ENCODE assay signal across 36 mouse cellular contexts in genomic region chr10:76569996-76570685, GRCm38 (mm10). TPM values are rescaled to one million over a fixed set of nuclear protein-coding genes. Genes with fewer than 3 reads are reported as not detected.
DNase-seq lines count a peak whose midpoint lies in the region; ATAC-seq and TF ChIP-seq lines count a peak whose summit lies in the region.
"Had no signal": no experiment of that assay in that cellular context is flagged by ENCODE, and none has a peak within 500 bp of the region (broad histone marks: within the 10 kb centered on the region; RNA-seq: fewer than 3 reads in every experiment).

No protein-coding gene starts in this region.

- peak; percentile 41 for DNase-seq in kidney, adult 18-20 months
- DNase-seq in liver, adult 2 months (ENCODE audit: extremely low read depth, low read depth, low spot score), result peak; percentile 94
- DNase-seq in liver, embryonic 11.5 days (ENCODE audit: low spot score), result no peak
- no peak for DNase-seq in ES-E14 (ENCODE audit: low read depth, low spot score)
- DNase-seq: adrenal gland, postnatal 25 days; cerebellum, adult 11-12 months; cerebellum, adult 9-11 months; gastrocnemius, postnatal 36 days; heart, adult 18-20 months; heart, postnatal 4 days; layer of hippocampus, adult 9-11 months; lung, adult 18-20 months; lung, postnatal 4 days; thymus, postnatal 14 days had no signal

- no peak for TF ChIP-seq CTCF in liver, adult 2 months (IDR thresholded peaks at IDR 0.05; ENCODE audit: low read depth, low read length)

- in situ Hi-C loops in ES-E14 (cut with MboI; ENCODE audit: low sequenced_read_pairs in 2 of 2, unreplicated experiment in 2 of 2), result no loop called here

- H3K79me2 ChIP-seq in liver, adult 2 months (ENCODE audit: control insufficient read depth, insufficient read depth, low read length), result no peaks in the 10 kb centered on the region

- no peak overlapping the region for H3K27ac ChIP-seq in kidney, embryonic 15.5 days
- H3K27ac ChIP-seq in liver, adult 2 months (replicated peaks; ENCODE audit: insufficient read depth, low read depth, low read length), result peak overlapping the region; percentile 77
- no peak overlapping the region for H3K27ac ChIP-seq in liver, embryonic 11.5 days (ENCODE audit: low read depth, low read length)
- no peak overlapping the region for H3K27ac ChIP-seq in ES-E14 (ENCODE audit: insufficient read depth, low read depth, low read length, poor library complexity, severe bottlenecking)
- H3K27ac ChIP-seq: embryonic facial prominence, embryonic 13.5 days; forebrain, embryonic 10.5 days; forebrain, embryonic 15.5 days; hindbrain, embryonic 13.5 days; liver, embryonic 12.5 days; midbrain, embryonic 13.5 days; neural tube, embryonic 13.5 days had no signal

- WGBS in kidney, embryonic 15.5 days, result 86% methylated on average over 22 of the region's 22 CpGs
- 34% methylated on average over 22 of the region's 22 CpGs for WGBS in liver, adult 2 months
- WGBS in liver, embryonic 11.5 days, result 84% methylated on average over 22 of the region's 22 CpGs

- no peaks in the 10 kb centered on the region for H3K4me1 ChIP-seq in kidney, embryonic 15.5 days
- H3K4me1 ChIP-seq in liver, adult 2 months (ENCODE audit: control insufficient read depth, insufficient read depth, low read length), result peaks cover 23% of the 10 kb centered on the region
- H3K4me1 ChIP-seq in liver, embryonic 11.5 days (replicated peaks; ENCODE audit: control insufficient read depth, insufficient read depth, low read length), result no peaks in the 10 kb centered on the region
- H3K4me1 ChIP-seq in ES-E14 (ENCODE audit: control insufficient read depth in 2 of 2, insufficient read depth in 2 of 2, low read length in 2 of 2, poor library complexity in 1 of 2), result peaks cover 0 to 7% of the 10 kb centered on the region in 2 experiments; a peak in 1 of 4 replicates
- H3K4me1 ChIP-seq: embryonic facial prominence, embryonic 13.5 days; forebrain, embryonic 15.5 days; heart, embryonic 12.5 days; hindbrain, embryonic 13.5 days; liver, embryonic 12.5 days; midbrain, embryonic 13.5 days; neural tube, embryonic 13.5 days had no signal

- no peak overlapping the region for H3K4me3 ChIP-seq in kidney, embryonic 15.5 days (replicated peaks)
- H3K4me3 ChIP-seq in liver, adult 2 months (ENCODE audit: insufficient read depth, low read depth, low read length), result peak overlapping the region; percentile 63
- H3K4me3 ChIP-seq in liver, embryonic 11.5 days (ENCODE audit: low read depth, low read length), result no peak overlapping the region
- peak overlapping the region; percentile 10 to 63 for H3K4me3 ChIP-seq in ES-E14 (ENCODE audit: insufficient read depth in 1 of 2, low read depth in 1 of 2, low read length in 2 of 2, poor library complexity in 1 of 2, severe bottlenecking in 1 of 2)
- H3K4me3 ChIP-seq: embryonic facial prominence, embryonic 13.5 days; forebrain, embryonic 10.5 days; forebrain, embryonic 15.5 days; heart, embryonic 12.5 days; hindbrain, embryonic 13.5 days; liver, embryonic 12.5 days; midbrain, embryonic 13.5 days; neural tube, embryonic 13.5 days had no signal

- no peak overlapping the region for H3K4me2 ChIP-seq in kidney, embryonic 15.5 days
- H3K4me2 ChIP-seq in liver, embryonic 11.5 days, result no peak overlapping the region
- H3K4me2 ChIP-seq: embryonic facial prominence, embryonic 13.5 days; forebrain, embryonic 15.5 days; heart, embryonic 12.5 days; hindbrain, embryonic 13.5 days; liver, embryonic 12.5 days; midbrain, embryonic 13.5 days; neural tube, embryonic 13.5 days had no signal

- H3K9ac ChIP-seq in kidney, embryonic 15.5 days, result no peak overlapping the region
- H3K9ac ChIP-seq in liver, adult 2 months (ENCODE audit: low read depth, low read length), result peak overlapping the region; percentile 72
- H3K9ac ChIP-seq in liver, embryonic 11.5 days (ENCODE audit: low read depth, low read length), result no peak overlapping the region
- peak overlapping the region; percentile 20; the same call in 1 of the 2 replicates for H3K9ac ChIP-seq in ES-E14 (ENCODE audit: insufficient read depth, low read depth, low read length, poor library complexity, severe bottlenecking)
- H3K9ac ChIP-seq: embryonic facial prominence, embryonic 13.5 days; forebrain, embryonic 15.5 days; heart, embryonic 12.5 days; hindbrain, embryonic 13.5 days; liver, embryonic 12.5 days; midbrain, embryonic 13.5 days; neural tube, embryonic 13.5 days had no signal

- H3K9me3 ChIP-seq in kidney, embryonic 15.5 days (replicated peaks), result no peaks in the 10 kb centered on the region
- no peaks in the 10 kb centered on the region for H3K9me3 ChIP-seq in liver, embryonic 11.5 days (ENCODE audit: control insufficient read depth, low read length)
- H3K9me3 ChIP-seq in ES-E14 (ENCODE audit: control insufficient read depth, insufficient read depth, low read depth, low read length), result no peaks in the 10 kb centered on the region
- H3K9me3 ChIP-seq: embryonic facial prominence, embryonic 13.5 days; forebrain, embryonic 10.5 days; forebrain, embryonic 15.5 days; hindbrain, embryonic 13.5 days; liver, embryonic 12.5 days; midbrain, embryonic 13.5 days; neural tube, embryonic 13.5 days had no signal

- H3K27me3 ChIP-seq in kidney, embryonic 15.5 days, result no peaks in the 10 kb centered on the region
- no peaks in the 10 kb centered on the region for H3K27me3 ChIP-seq in liver, adult 2 months (ENCODE audit: control insufficient read depth, insufficient read depth, low read length)
- H3K27me3 ChIP-seq in liver, embryonic 11.5 days (replicated peaks; ENCODE audit: control insufficient read depth, insufficient read depth, low read length), result no peaks in the 10 kb centered on the region
- H3K27me3 ChIP-seq: embryonic facial prominence, embryonic 13.5 days; forebrain, embryonic 15.5 days; heart, embryonic 12.5 days; hindbrain, embryonic 13.5 days; liver, embryonic 12.5 days; midbrain, embryonic 13.5 days; neural tube, embryonic 13.5 days had no signal

- H3K36me3 ChIP-seq in kidney, embryonic 15.5 days, result no peaks in the 10 kb centered on the region
- H3K36me3 ChIP-seq in liver, adult 2 months (ENCODE audit: control insufficient read depth, insufficient read depth, low read length), result peaks cover 2% of the 10 kb centered on the region; the same call in 1 of the 2 replicates
- H3K36me3 ChIP-seq in liver, embryonic 11.5 days (ENCODE audit: control insufficient read depth, insufficient read depth, low read length), result no peaks in the 10 kb centered on the region
- H3K36me3 ChIP-seq in ES-E14 (ENCODE audit: control insufficient read depth, insufficient read depth, low read length, poor library complexity, severe bottlenecking), result no peaks in the 10 kb centered on the region
- H3K36me3 ChIP-seq: embryonic facial prominence, embryonic 13.5 days; forebrain, embryonic 10.5 days; forebrain, embryonic 15.5 days; heart, embryonic 12.5 days; hindbrain, embryonic 13.5 days; liver, embryonic 12.5 days; midbrain, embryonic 13.5 days; neural tube, embryonic 13.5 days had no signal

- no peak for ATAC-seq in kidney, embryonic 15.5 days (replicated peaks; ENCODE audit: low FRiP score)
- no peak for ATAC-seq in liver, embryonic 11.5 days (replicated peaks; ENCODE audit: low FRiP score)
- no peak for ATAC-seq in activated CD4-positive, CD25-positive, alpha-beta regulatory T cell, adult 4 months
- ATAC-seq in megakaryocyte progenitor cell, adult 5-6 weeks (replicated peaks; ENCODE audit: poor library complexity), result no peak
- ATAC-seq: forebrain, embryonic 15.5 days; intestine, embryonic 16.5 days; liver, embryonic 12.5 days; lung, postnatal 0 days; midbrain, embryonic 13.5 days had no signal

- TF ChIP-seq POLR2A in liver, adult 2 months (IDR thresholded peaks at IDR 0.05; ENCODE audit: extremely low read depth, insufficient read depth, low read length), result 0 out of 2 replicates have a peak, but pooled peaks have one; percentile 36

RNA-seq across cellular contexts. Expression of gene Ftcd, which starts 5.3 kb away (rescaled TPM):
- polyA plus RNA-seq in kidney, embryonic 15.5 days (2015; fragmentation: Nextera tagmentation; extraction: Ambion mirVana), result 0.66 and 0.97 TPM in 2 replicates
- 335 and 349 TPM in 2 replicates for total RNA-seq in liver, adult 2 months (2014; rRNA removed)
- polyA plus RNA-seq in liver, adult 2 months (2012; rRNA removed), result 526 and 676 TPM in 2 replicates
- polyA plus RNA-seq in liver, embryonic 11.5 days (2014; fragmentation: Nextera tagmentation; extraction: Ambion mirVana), result 13.3 and 17.3 TPM in 2 replicates
- 0.16 TPM in 1 of 2 replicates, not detected in the other for total RNA-seq in ES-E14 (2012; rRNA removed)
- polyA plus RNA-seq in activated CD4-positive, CD25-positive, alpha-beta regulatory T cell, adult 4 months (2017; shearing (Covaris generic)), result not detected
- total RNA-seq in megakaryocyte progenitor cell, adult 5-6 weeks (2015), result not detected in 2 replicates
- not detected in 2 replicates for total RNA-seq in megakaryocyte progenitor cell, adult 5-6 weeks (2017)
- total RNA-seq: adrenal gland, adult 18-20 months; adrenal gland, postnatal 25 days; common myeloid progenitor, adult 5-6 weeks; gastrocnemius, postnatal 36 days; heart, adult 18-20 months; left cerebral cortex, postnatal 14 days; megakaryocyte-erythroid progenitor cell, adult 5-6 weeks had no signal
- polyA plus RNA-seq: embryonic facial prominence, embryonic 13.5 days; forebrain, embryonic 10.5 days; forebrain, embryonic 15.5 days; frontal cortex, adult 2 months; hindbrain, embryonic 13.5 days; limb, embryonic 11.5 days; neural tube, embryonic 13.5 days; urinary bladder, adult 2 months had no signal

RNA-seq across cellular contexts. Expression of gene Spatc1l, which starts 8.1 kb away (rescaled TPM):
- not detected in 2 replicates for polyA plus RNA-seq in kidney, embryonic 15.5 days (2015; fragmentation: Nextera tagmentation; extraction: Ambion mirVana)
- not detected in 2 replicates for total RNA-seq in liver, adult 2 months (2014; rRNA removed)
- 0.13 and 0.14 TPM in 2 replicates for polyA plus RNA-seq in liver, adult 2 months (2012; rRNA removed)
- polyA plus RNA-seq in liver, embryonic 11.5 days (2014; fragmentation: Nextera tagmentation; extraction: Ambion mirVana), result not detected in 2 replicates
- not detected in 2 replicates for total RNA-seq in ES-E14 (2012; rRNA removed)
- polyA plus RNA-seq in activated CD4-positive, CD25-positive, alpha-beta regulatory T cell, adult 4 months (2017; shearing (Covaris generic)), result not detected
- total RNA-seq in megakaryocyte progenitor cell, adult 5-6 weeks (2015), result not detected in 2 replicates
- total RNA-seq in megakaryocyte progenitor cell, adult 5-6 weeks (2017), result not detected in 2 replicates
- total RNA-seq: adrenal gland, postnatal 25 days; common myeloid progenitor, adult 5-6 weeks; gastrocnemius, adult 18-20 months; gastrocnemius, postnatal 36 days; heart, adult 18-20 months; heart, postnatal 4 days; left cerebral cortex, postnatal 14 days; megakaryocyte-erythroid progenitor cell, adult 5-6 weeks had no signal
- polyA plus RNA-seq: embryonic facial prominence, embryonic 13.5 days; forebrain, embryonic 10.5 days; forebrain, embryonic 15.5 days; heart, embryonic 12.5 days; heart, postnatal 0 days; hindbrain, embryonic 13.5 days; intestine, embryonic 16.5 days; limb, embryonic 11.5 days; liver, embryonic 12.5 days; lung, postnatal 0 days; midbrain, embryonic 13.5 days; neural tube, embryonic 13.5 days had no signal

RNA-seq across cellular contexts. Expression of gene Lss, which starts 38.8 kb away (rescaled TPM):
- polyA plus RNA-seq in kidney, embryonic 15.5 days (2015; fragmentation: Nextera tagmentation; extraction: Ambion mirVana), result 19.0 and 27.4 TPM in 2 replicates
- 42.6 and 53.4 TPM in 2 replicates for total RNA-seq in liver, adult 2 months (2014; rRNA removed)
- 45.7 and 62.6 TPM in 2 replicates for polyA plus RNA-seq in liver, adult 2 months (2012; rRNA removed)
- 48.3 and 56.0 TPM in 2 replicates for polyA plus RNA-seq in liver, embryonic 11.5 days (2014; fragmentation: Nextera tagmentation; extraction: Ambion mirVana)
- total RNA-seq in ES-E14 (2012; rRNA removed), result 35.6 and 47.2 TPM in 2 replicates
- 10 to 100 TPM in 1 of 2 experiments, 1 to 10 TPM in 1; 8.5 to 13.7 TPM for polyA plus RNA-seq in activated CD4-positive, CD25-positive, alpha-beta regulatory T cell, adult 4 months (2017; shearing (Covaris generic))
- 0.61 and 2.4 TPM in 2 replicates for total RNA-seq in megakaryocyte progenitor cell, adult 5-6 weeks (2015)
- 3.1 and 4.4 TPM in 2 replicates for total RNA-seq in megakaryocyte progenitor cell, adult 5-6 weeks (2017)

RNA-seq across cellular contexts. Expression of gene Col6a2, which starts 53.3 kb away (rescaled TPM):
- 61.9 and 88.8 TPM in 2 replicates for polyA plus RNA-seq in kidney, embryonic 15.5 days (2015; fragmentation: Nextera tagmentation; extraction: Ambion mirVana)
- 1.8 and 2.9 TPM in 2 replicates for total RNA-seq in liver, adult 2 months (2014; rRNA removed)
- 3.2 and 3.6 TPM in 2 replicates for polyA plus RNA-seq in liver, adult 2 months (2012; rRNA removed)
- polyA plus RNA-seq in liver, embryonic 11.5 days (2014; fragmentation: Nextera tagmentation; extraction: Ambion mirVana), result 16.1 and 18.2 TPM in 2 replicates
- 1.2 and 1.3 TPM in 2 replicates for total RNA-seq in ES-E14 (2012; rRNA removed)
- under 1 TPM in 1 of 2 experiments, not detected in 1; 0.13 TPM for polyA plus RNA-seq in activated CD4-positive, CD25-positive, alpha-beta regulatory T cell, adult 4 months (2017; shearing (Covaris generic))
- not detected in 2 replicates for total RNA-seq in megakaryocyte progenitor cell, adult 5-6 weeks (2015)
- not detected in 2 replicates for total RNA-seq in megakaryocyte progenitor cell, adult 5-6 weeks (2017)

Comparison
In these comparisons a context has a peak if more than half of its experiments do, and no peak if none do; other contexts are left out.
1. DNase-seq: peak in kidney, adult 18-20 months (single experiment) and liver, adult 2 months (single experiment); none in liver, embryonic 11.5 days (single experiment) and ES-E14 (single experiment).
2. H3K4me3 ChIP-seq: peak in liver, adult 2 months (single experiment) and ES-E14 (2 of 2); none in kidney, embryonic 15.5 days (single experiment) and liver, embryonic 11.5 days (single experiment).
3. H3K9ac ChIP-seq: peak in liver, adult 2 months (single experiment) and ES-E14 (single experiment); none in kidney, embryonic 15.5 days (single experiment) and liver, embryonic 11.5 days (single experiment).
4. RNA of gene Ftcd, which starts 5.3 kb away (polyA plus RNA-seq): 526 to 676 TPM in liver, adult 2 months; 13.3 to 17.3 TPM in liver, embryonic 11.5 days, 0.66 to 0.97 TPM in kidney, embryonic 15.5 days and not detected in activated CD4-positive, CD25-positive, alpha-beta regulatory T cell, adult 4 months; every median in the first group is over 10 times any median in the second.